Mouse (Mus musculus) heart, adult 2 months (tissue): ENCODE measurements around the gene Chdh. TPM values are rescaled to one million over a fixed set of nuclear protein-coding genes. Genes with fewer than 3 reads are reported as not detected.

Source experiments
- DNase-seq, 2 experiments: peaks; one replicate each; pipeline ENCODE4 v3.0.0; 2021
- H3K27ac ChIP-seq: fragments of 200-600 bp; 2 replicates; pipeline ENCODE4 v1.8.1; 2022
- H3K27me3 ChIP-seq: fragments of 200-500 bp; 2 replicates; pipeline ENCODE4 v1.6.1; 2012; ENCODE audit warnings: mild to moderate bottlenecking, low read length, inconsistent platforms, mixed read lengths; ENCODE audit not compliant: control insufficient read depth, insufficient read depth
- H3K36me3 ChIP-seq: fragments of 200-500 bp; 2 replicates; pipeline ENCODE4 v1.6.1; 2012; ENCODE audit warnings: low read length, inconsistent platforms; ENCODE audit not compliant: control insufficient read depth, insufficient read depth
- H3K4me1 ChIP-seq: fragments of 200-500 bp; 2 replicates; pipeline ENCODE4 v1.6.1; 2011; ENCODE audit warnings: low read length; ENCODE audit not compliant: control insufficient read depth, insufficient read depth
- H3K4me3 ChIP-seq: fragments of 200-600 bp; 2 replicates; pipeline ENCODE4 v1.8.1; 2022
- H3K79me2 ChIP-seq: fragments of 200-500 bp; replicated peaks from 2 replicates; pipeline ENCODE4 v1.6.1; 2012; ENCODE audit warnings: mild to moderate bottlenecking, inconsistent platforms, low read length, moderate library complexity, mixed read lengths; ENCODE audit not compliant: control insufficient read depth, insufficient read depth
- H3K9ac ChIP-seq: fragments of 200-500 bp; 2 replicates; pipeline ENCODE4 v1.6.1; 2012; ENCODE audit warnings: low read depth, mild to moderate bottlenecking, control low read depth, inconsistent platforms, low read length, mixed read lengths
- CTCF ChIP-seq: fragments of 200-600 bp; IDR thresholded peaks from 2 replicates; pipeline ENCODE4 v1.8.1; 2022; ENCODE audit warnings: antibody characterized with exemption, mild to moderate bottlenecking, moderate library complexity
- EP300 ChIP-seq: fragments of 200-500 bp; IDR thresholded peaks from 2 replicates; pipeline ENCODE4 v1.6.1; 2011; ENCODE audit warnings: low read depth, low read length, control low read depth; ENCODE audit not compliant: insufficient read depth
- POLR2A ChIP-seq: fragments of 200-500 bp; IDR thresholded peaks from 2 replicates; pipeline ENCODE4 v1.6.1; 2011; ENCODE audit warnings: mild to moderate bottlenecking, low read depth, low read length, control low read depth; ENCODE audit not compliant: insufficient read depth
- WGBS: fragments of 180-500 bp; shearing (Covaris S2); methylation state at CpG from one replicate; pipeline ENCODE4 v1.1.7; 2018; 5-methylcytosine and 5-hydroxymethylcytosine counted together
- intact Hi-C: fragments of 180-260 bp; cut with DNase I; formaldehyde crosslinking; loops from one replicate; pipeline ENCODE4 v1.15.1; 2025
- long read RNA-seq: library from polyadenylated mRNA; stranded (forward); transcript quantifications from one replicate; pipeline ENCODE4 v2.0.0, GENCODE M21; 2021
- polyA plus RNA-seq: library from polyadenylated mRNA; depleted of rRNA; stranded (reverse); fragments of >200 nt; gene quantifications from 2 replicates; pipeline ENCODE4 v1.2.3, GENCODE M21; 2012; rRNA removed
- total RNA-seq, 2 experiments: library from RNA; stranded (reverse); gene quantifications; 2 replicates each; pipeline ENCODE4 v1.2.3; 2021

Gene Chdh
- total RNA-seq (under 1 TPM; 0.34 to 0.52 TPM), polyA plus RNA-seq (0.88 and 1.4 TPM in 2 replicates)
- long read RNA-seq, result 0 reads

GRCm38 (mm10) chr14:30008733-30009575 is at the start of gene Chdh, which contains the start of gene Il17rb:
TSS of gene Chdh (plus strand) at chr14:30009023.
TSS of gene Il17rb (minus strand) at chr14:30008896.
- intact Hi-C loops, result no loop called here
- H3K4me1 ChIP-seq, result no peaks in the 10 kb centered on the region; the same call in 1 of the 2 replicates
- peak; percentile 59 to 60 for DNase-seq
- no peak within 1 kb of the TSS; the same call in 1 of the 2 replicates for H3K9ac ChIP-seq
- 10% methylated on average over 54 of the region's 54 CpGs for WGBS
- H3K4me3 ChIP-seq, result peak within 1 kb of the TSS; percentile 35
- no peak for TF ChIP-seq CTCF
- TF ChIP-seq EP300, result no peak
- TF ChIP-seq POLR2A, result no peak
- H3K27me3 ChIP-seq, result peaks cover 2% of the 10 kb centered on the region
- no peaks in the 10 kb centered on the region for H3K79me2 ChIP-seq
- no peaks in the 10 kb centered on the region for H3K36me3 ChIP-seq
- H3K27ac ChIP-seq, result no peak within 1 kb of the TSS

DNA sequence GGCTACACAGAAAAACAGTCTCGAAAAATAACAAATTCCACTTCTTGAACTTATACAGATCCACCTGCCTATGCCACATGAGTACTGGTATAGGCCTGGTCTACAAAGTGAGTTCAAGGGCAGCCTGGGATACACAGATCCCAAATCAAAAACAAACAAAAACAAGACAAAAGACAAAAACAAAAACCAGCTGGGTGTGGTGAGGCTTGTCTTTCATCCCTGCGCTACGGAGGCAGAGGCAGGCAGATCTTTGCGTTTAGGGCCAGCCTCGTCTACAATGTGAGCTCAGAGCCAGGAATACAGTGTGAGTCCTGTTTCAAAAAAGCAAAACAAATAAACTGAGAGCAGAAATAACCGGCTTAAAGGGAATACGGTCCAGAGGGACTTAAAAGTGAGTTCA is 41.2 kb upstream of the Chdh start:
- Histone ChIP-seq H3K27ac (peak overlapping the region; percentile 68), H3K79me2 (no peaks in the 10 kb centered on the region; the same call in 1 of the 2 replicates), H3K36me3 (peaks cover 15% of the 10 kb centered on the region), H3K4me1 (peaks cover 4% of the 10 kb centered on the region), H3K4me3 (peak overlapping the region; percentile 94), H3K9ac (peak overlapping the region; percentile 45), H3K27me3 (no peaks in the 10 kb centered on the region)
- no peak for TF ChIP-seq CTCF
- no peak for TF ChIP-seq POLR2A
- no peak for TF ChIP-seq EP300
- 63% methylated on average over 7 of the region's 7 CpGs for WGBS
- intact Hi-C loops, result loop anchor here (1.0 kb wide), 1 partner anchor 10 kb away; no protein-coding TSS in a partner anchor
- DNase-seq, result no peak

GRCm38 (mm10) chr14:29968075-29968821 is 40.6 kb upstream of the Chdh start, which contains the start of gene Selenok:
TSS of gene Selenok (plus strand) at chr14:29968308.
- H3K79me2 ChIP-seq, result no peaks in the 10 kb centered on the region; the same call in 1 of the 2 replicates
- H3K36me3 ChIP-seq, result peaks cover 18% of the 10 kb centered on the region
- H3K4me1 ChIP-seq, result peaks cover 4% of the 10 kb centered on the region
- intact Hi-C loops, result no loop called here
- peak; percentile 92 to 97 for DNase-seq
- H3K9ac ChIP-seq, result peak within 1 kb of the TSS; percentile 83
- H3K27ac ChIP-seq, result peak within 1 kb of the TSS; percentile 94
- WGBS, result under 1% methylated on average over 49 of the region's 49 CpGs
- H3K27me3 ChIP-seq, result no peaks in the 10 kb centered on the region
- TF ChIP-seq CTCF (no peak), POLR2A (peak; percentile 91), EP300 (peak; percentile 72; the same call in 1 of the 2 replicates)
- peak within 1 kb of the TSS; percentile 94 for H3K4me3 ChIP-seq

DNA sequence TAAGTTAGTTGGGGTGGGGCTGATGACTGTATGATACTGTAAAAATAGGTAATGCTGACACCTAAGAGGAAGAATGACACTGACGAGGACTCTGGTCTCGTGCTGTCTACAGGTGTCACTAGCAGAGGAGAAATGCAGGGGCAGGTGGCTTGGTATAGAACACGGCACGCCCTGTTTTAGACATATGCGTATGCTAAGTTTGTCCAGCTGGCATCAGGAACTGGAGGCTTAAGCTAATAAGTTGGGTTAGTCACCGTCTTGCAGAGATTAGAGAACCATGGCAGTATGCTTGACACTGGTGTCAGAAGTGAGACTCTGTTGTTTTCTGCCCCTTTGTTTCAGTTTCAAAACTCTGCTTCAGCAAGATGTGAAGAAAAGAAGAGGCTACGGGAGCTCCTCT is 37.4 kb upstream of the Chdh start:
- Histone ChIP-seq H3K79me2 (no peaks in the 10 kb centered on the region; the same call in 1 of the 2 replicates), H3K36me3 (peaks cover 18% of the 10 kb centered on the region), H3K27ac (no peak overlapping the region), H3K4me1 (peaks cover 4% of the 10 kb centered on the region), H3K27me3 (no peaks in the 10 kb centered on the region), H3K9ac (no peak overlapping the region), H3K4me3 (no peak overlapping the region)
- WGBS, result 95% methylated on average over 7 of the region's 7 CpGs
- TF ChIP-seq CTCF, result no peak
- no peak for TF ChIP-seq POLR2A
- no peak for TF ChIP-seq EP300
- intact Hi-C loops, result no loop called here
- no peak for DNase-seq

DNA sequence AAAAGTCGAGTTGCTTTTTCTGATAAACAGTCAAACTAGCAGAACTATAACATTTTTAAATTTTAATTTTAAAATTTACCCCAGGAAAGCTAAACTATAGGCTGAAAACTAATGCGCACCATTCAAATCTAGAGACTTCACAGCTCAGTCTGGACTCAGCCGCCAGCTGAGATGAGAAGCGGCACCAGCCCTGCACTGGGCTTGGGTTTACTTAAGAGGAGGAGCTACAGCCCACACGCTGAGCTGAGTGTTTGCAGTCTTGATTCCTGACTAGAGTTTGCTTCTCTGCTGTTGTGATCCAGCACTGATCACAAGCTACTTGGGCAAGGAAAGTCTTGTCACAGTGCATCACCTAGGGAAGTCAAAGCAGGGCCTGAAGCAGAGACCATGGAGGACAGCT is 36.8 kb upstream of the Chdh start:
- no peaks in the 10 kb centered on the region for H3K27me3 ChIP-seq
- H3K27ac ChIP-seq, result no peak overlapping the region
- no peak for TF ChIP-seq EP300
- TF ChIP-seq POLR2A, result no peak
- TF ChIP-seq CTCF, result no peak
- peaks cover 4% of the 10 kb centered on the region for H3K4me1 ChIP-seq
- no peak overlapping the region for H3K4me3 ChIP-seq
- H3K9ac ChIP-seq, result no peak overlapping the region
- DNase-seq, result no peak
- intact Hi-C loops, result no loop called here
- WGBS, result 83% methylated on average over 5 of the region's 5 CpGs
- no peaks in the 10 kb centered on the region; the same call in 1 of the 2 replicates for H3K79me2 ChIP-seq
- H3K36me3 ChIP-seq, result peaks cover 18% of the 10 kb centered on the region
